Mouse (Mus musculus) CD8-positive naive resting alpha-beta T cell, adult 2 months (primary cell): Measurements from ENCODE around the gene Aamdc.

Experiments
- DNase-seq, 2 experiments: peaks; one replicate each; pipeline ENCODE4 v3.0.0; 2022; ENCODE audit warnings: low read depth in 2 of 2, low spot score in 2 of 2

Aamdc gene

GRCm38 (mm10) chr7:97579067-97579975 is at the start of gene Aamdc, which contains the start of gene Rsf1:
Gene Aamdc, minus strand, starts transcription at chr7:97579497.
Gene Rsf1, plus strand, starts transcription at chr7:97579889.
- DNase-seq = peak; percentile 88 to 89

DNA sequence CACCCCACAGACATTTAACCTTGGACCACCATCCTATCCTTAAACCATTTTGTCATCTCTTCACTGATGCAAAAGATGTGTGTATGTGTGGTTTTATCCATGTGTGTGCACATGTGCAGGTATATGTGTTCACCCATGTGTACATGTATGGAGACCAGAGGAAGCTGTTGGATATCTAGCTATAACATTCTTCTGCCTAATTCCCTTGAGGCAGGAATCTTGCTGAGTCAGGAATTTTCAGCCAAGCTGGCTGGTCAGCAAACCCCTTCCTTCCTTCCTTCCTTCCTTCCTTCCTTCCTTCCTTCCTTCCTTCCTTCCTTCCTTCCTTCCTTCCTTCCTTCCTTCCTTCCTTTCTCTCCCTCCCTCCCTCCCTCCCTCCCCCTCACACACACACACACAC is 44.1 kb upstream of the Aamdc start:
- DNase-seq = no peak

GRCm38 (mm10) chr7:97622676-97623075 is 43.4 kb upstream of the Aamdc start:
- DNase-seq = no peak

DNA sequence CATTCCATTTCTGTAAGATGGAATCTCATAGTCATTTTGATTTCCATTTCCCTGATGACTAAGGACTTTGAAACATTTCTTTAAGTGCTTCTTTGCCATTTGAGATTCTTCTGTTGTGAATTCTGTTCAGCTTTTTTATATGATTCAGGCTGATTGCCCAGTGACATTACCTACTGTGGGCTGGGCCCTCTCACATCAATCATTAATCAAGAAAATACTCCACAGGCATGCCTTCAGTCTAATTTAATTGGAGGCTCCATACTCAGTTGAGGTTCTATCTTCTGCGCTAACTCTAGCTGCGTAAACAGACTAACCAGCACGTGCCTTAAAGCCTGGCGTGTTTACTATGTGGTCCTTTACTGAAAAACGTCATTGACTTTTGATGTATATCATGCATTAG is 42.0 kb upstream of the Aamdc start:
- DNase-seq = no peak

DNA sequence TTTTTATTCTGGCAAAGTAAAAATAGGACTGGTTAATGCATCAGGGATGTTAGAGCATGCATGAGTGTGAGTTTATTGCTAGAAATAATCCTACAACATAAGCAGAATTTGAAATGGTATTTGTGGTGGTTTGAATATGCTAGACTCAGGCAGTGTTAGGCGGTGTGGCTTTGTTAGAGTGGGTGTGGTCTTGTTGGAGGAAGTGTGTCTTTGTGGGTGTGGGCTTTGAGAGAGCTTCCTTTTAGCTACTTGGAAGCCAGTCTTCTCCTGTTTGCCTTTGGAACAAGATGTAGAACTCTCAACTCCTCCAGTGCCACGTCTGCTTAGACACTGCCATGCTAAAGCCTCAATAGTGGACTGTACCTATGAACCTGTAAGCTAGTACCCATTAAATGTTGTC is 19.3 kb upstream of the Aamdc start:
- DNase-seq = no peak

GRCm38 (mm10) chr7:97593535-97593934 is 14.2 kb upstream of the Aamdc start:
- DNase-seq = no peak

- DNase-seq = no peak
These were observed 13.1 kb upstream of the Aamdc start for GRCm38 (mm10) chr7:97592396-97592795.

- no peak for DNase-seq
These were observed 12.0 kb upstream of the Aamdc start for GRCm38 (mm10) chr7:97591336-97591735.

- DNase-seq = no peak
These were observed 11.2 kb upstream of the Aamdc start for GRCm38 (mm10) chr7:97590488-97590887.

GRCm38 (mm10) chr7:97588506-97588905 is 9.2 kb upstream of the Aamdc start:
- no peak for DNase-seq

GRCm38 (mm10) chr7:97580843-97581214 is 1.5 kb upstream of the Aamdc start:
- peak; percentile 84 to 86 for DNase-seq

GRCm38 (mm10) chr7:97579976-97580842 is 912 bp upstream of the Aamdc start:
- DNase-seq = peak; percentile 40 to 52

DNA sequence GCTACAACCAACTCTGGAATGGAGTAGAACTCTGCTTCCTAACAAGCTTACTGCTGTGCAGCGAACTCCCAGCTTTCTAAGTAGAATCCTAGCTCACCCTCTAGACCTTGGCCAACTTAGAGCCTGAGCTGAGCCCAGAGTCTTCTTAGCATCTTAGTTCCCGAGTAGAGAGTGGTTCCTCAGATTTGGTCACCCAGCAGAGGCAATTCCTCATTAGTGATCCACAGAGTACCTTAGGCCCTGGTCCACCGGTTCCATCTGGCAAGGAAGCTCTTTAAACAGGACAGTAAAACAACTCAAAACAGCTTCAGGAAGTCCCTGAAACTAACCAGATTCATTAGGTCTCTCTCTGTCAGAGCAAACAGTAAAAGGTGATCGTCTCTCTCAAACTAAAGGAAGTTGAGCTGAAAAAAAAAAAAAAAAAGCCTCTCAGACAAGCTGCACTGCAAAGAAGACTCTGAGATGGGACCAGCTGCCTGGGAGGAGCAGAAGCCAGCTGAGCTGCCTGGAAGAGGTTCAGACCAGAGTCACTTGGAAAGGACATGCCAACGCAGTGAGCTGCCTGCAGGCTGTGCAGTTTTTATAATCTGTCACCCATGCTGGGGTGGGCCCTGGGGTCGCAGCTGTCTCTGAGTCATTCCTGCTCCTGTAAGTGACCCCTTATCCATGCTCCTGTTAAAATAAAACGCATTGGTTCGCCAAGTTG is 783 bp downstream of the Aamdc start:
- peak in 1 of 2 experiments; percentile 20 for DNase-seq

- no peak for DNase-seq
These were observed 8.9 kb downstream of the Aamdc start for GRCm38 (mm10) chr7:97570389-97570788.

DNA sequence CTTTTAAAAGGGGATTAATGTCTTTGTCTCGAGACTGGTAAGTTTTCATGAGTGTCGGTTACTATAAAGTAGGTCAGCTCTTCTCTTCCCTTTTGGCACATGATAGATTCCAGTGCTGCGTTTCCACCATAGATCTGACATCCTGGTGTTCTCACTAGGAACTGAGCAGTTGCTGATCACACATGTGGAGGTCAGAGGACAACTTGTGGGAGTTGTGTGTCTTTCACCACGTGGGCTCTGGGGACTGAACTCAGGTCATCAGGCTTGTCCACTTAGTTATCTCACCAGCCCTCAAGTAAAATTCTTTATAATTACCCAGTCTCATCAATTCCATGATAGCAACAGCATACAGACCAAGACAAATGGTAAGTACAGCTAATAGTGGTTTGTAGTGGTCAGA is 9.9 kb downstream of the Aamdc start:
- DNase-seq = no peak

GRCm38 (mm10) chr7:97563576-97563975 is 15.7 kb downstream of the Aamdc start:
- DNase-seq = no peak

- no peak for DNase-seq
These were observed 28.6 kb downstream of the Aamdc start for GRCm38 (mm10) chr7:97550673-97551072.

DNA sequence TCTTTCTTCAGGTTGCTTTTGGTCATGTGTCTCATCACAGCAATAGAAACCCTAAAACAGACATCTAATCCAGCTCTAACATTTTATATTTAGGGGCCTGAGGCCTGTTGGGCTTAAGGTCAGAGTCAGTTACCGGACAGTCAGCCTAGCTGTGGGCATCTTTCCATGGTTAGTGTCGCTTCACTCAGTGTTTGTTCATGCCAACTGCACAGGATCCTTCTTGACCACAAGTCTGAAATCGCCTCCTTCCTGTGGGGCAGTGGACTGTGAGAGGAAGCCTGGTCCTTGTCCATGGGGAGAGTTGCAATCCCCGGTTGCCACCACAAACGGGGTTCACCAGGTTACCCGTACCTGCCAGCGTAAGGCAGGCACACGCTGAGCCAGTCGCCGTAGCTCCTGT is 30.0 kb downstream of the Aamdc start:
- no peak for DNase-seq

- no peak for DNase-seq
These were observed 32.8 kb downstream of the Aamdc start for GRCm38 (mm10) chr7:97546462-97546861.

GRCm38 (mm10) chr7:97536571-97536970 is 42.7 kb downstream of the Aamdc start:
- DNase-seq = no peak

- no peak for DNase-seq
These were observed 43.8 kb downstream of the Aamdc start for GRCm38 (mm10) chr7:97535531-97535930.
